Mouse (Mus musculus): ENCODE measurements around the gene Slc39a11. TPM values are rescaled to one million over a fixed set of nuclear protein-coding genes. Genes with fewer than 3 reads are reported as not detected.

Gene Slc39a11
- total and polyA plus RNA-seq, 3 experiments = 43.2 to 54.4 (median 51.0) TPM

DNA sequence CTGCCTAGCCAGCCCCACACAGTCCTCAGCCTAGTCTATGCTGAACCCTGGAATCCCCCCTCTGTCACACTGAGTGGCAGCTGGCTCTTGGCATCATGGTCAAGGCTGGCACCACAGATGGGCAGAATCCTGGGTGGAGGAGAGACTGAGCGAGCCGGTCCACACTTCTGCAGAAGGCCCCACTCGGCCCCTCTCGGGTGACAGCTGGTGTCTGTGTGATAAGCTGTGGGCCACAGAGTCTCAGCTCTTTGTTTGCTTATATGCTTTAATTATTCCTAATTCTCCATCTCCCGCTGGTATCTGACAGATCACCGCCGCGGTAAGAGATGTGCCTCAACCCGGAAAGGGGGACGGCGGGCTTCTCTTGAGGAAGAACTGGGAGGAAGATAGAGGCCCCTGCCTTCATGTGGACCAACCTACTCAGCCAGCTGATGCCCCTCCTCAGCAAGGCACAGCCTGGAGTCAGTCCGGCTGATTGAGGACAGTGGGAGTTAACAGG is 182.5 kb downstream of the Slc39a11 start:
- dilution Hi-C loops (cut with MboI; ENCODE audit: extremely low pct_ligation_motif_present, extremely low pct_unique_long_range_greater_than_20kb, low sequenced_read_pairs) (no loop called here), in situ Hi-C loops (cut with MboI; ENCODE audit: low pct_ligation_motif_present, low pct_unique_long_range_greater_than_20kb, low sequenced_read_pairs) (no loop called here)
- Histone ChIP-seq H3K4me1 (ENCODE audit: control insufficient read depth in 1 of 2, insufficient read depth in 2 of 2) (peaks cover 5 to 69% of the 10 kb centered on the region in 2 experiments; a peak in 3 of 4 replicates), H3K4me2 (ENCODE audit: insufficient read depth, low read depth, poor library complexity, severe bottlenecking) (no peak overlapping the region), H3K36me3 (replicated peaks in 1 of 2; ENCODE audit: control insufficient read depth in 1 of 2, insufficient read depth in 1 of 2, low read length in 1 of 2) (peaks cover 0 to 40% of the 10 kb centered on the region in 2 experiments), H3K4me3 (replicated peaks in 1 of 3; ENCODE audit: low read depth in 2 of 3, low read length in 2 of 3, poor library complexity in 1 of 3) (no peak overlapping the region), H3K79me2 (replicated peaks; ENCODE audit: control insufficient read depth, extremely low read depth, insufficient read depth, poor library complexity, severe bottlenecking) (no peaks in the 10 kb centered on the region), H3K27ac (ENCODE audit: insufficient read depth, low read depth) (no peak overlapping the region), H3K9ac (ENCODE audit: insufficient read depth, low read depth) (no peak overlapping the region), H3K9me3 (replicated peaks; ENCODE audit: low read length) (no peaks in the 10 kb centered on the region), H3K27me3 (replicated peaks) (no peaks in the 10 kb centered on the region)
- no peak for TF ChIP-seq JUND (conservative IDR thresholded peaks at IDR 0.05; ENCODE audit: low read depth, low read length)
- no peak for TF ChIP-seq SIN3A (IDR thresholded peaks at IDR 0.05; ENCODE audit: low read length)
- no peak for TF ChIP-seq JUN (IDR thresholded peaks at IDR 0.05; ENCODE audit: insufficient read depth, low read depth, low read length)
- TF ChIP-seq POLR2AphosphoS2 (IDR thresholded peaks at IDR 0.05; ENCODE audit: low read depth, low read length) = no peak
- no peak for TF ChIP-seq MAFK (IDR thresholded peaks at IDR 0.05; ENCODE audit: insufficient replicate concordance, low read length)
- TF ChIP-seq EP300 (IDR thresholded peaks at IDR 0.05; ENCODE audit: low read length) = 0 out of 2 replicates have a peak, but pooled peaks have one; percentile 27
- no peak for TF ChIP-seq NELFE (IDR thresholded peaks at IDR 0.05; ENCODE audit: low read depth, low read length)
- TF ChIP-seq ZKSCAN1 (IDR thresholded peaks at IDR 0.05; ENCODE audit: borderline replicate concordance, low read depth, low read length) = no peak
- no peak for TF ChIP-seq CHD2 (IDR thresholded peaks at IDR 0.05; ENCODE audit: low read length)
- TF ChIP-seq TCF12 (IDR thresholded peaks at IDR 0.05; ENCODE audit: low read depth, low read length) = peak; percentile 31; the same call in 1 of the 2 replicates
- TF ChIP-seq ETS1 (conservative IDR thresholded peaks at IDR 0.05; ENCODE audit: low read depth, low read length) = 0 out of 2 replicates have a peak, but pooled peaks have one; percentile 11
- TF ChIP-seq ZC3H11A (IDR thresholded peaks at IDR 0.05; ENCODE audit: low read depth, low read length) = no peak
- no peak for TF ChIP-seq RCOR1 (conservative IDR thresholded peaks at IDR 0.05; ENCODE audit: low read depth, low read length)
- TF ChIP-seq MAX (IDR thresholded peaks at IDR 0.05; ENCODE audit: low read length) = no peak
- no peak for TF ChIP-seq MEF2A (IDR thresholded peaks at IDR 0.05; ENCODE audit: borderline replicate concordance, low read depth, low read length)
- TF ChIP-seq RAD21 (IDR thresholded peaks at IDR 0.05; ENCODE audit: low read depth, low read length) = no peak
- TF ChIP-seq USF2 (conservative IDR thresholded peaks at IDR 0.05; ENCODE audit: low read depth, low read length) = no peak
- TF ChIP-seq ZMIZ1 (IDR thresholded peaks at IDR 0.05; ENCODE audit: low read depth, low read length) = no peak
- DNase-seq (ENCODE audit: extremely low read depth) = peak; percentile 42

- Histone ChIP-seq H3K4me3 (replicated peaks in 1 of 3; ENCODE audit: low read depth in 2 of 3, low read length in 2 of 3, poor library complexity in 1 of 3) (no peak overlapping the region), H3K27ac (ENCODE audit: insufficient read depth, low read depth) (no peak overlapping the region), H3K9ac (ENCODE audit: insufficient read depth, low read depth) (no peak overlapping the region), H3K4me1 (ENCODE audit: control insufficient read depth in 1 of 2, insufficient read depth in 2 of 2) (peaks cover 0 to 10% of the 10 kb centered on the region in 2 experiments; a peak in 2 of 4 replicates), H3K27me3 (replicated peaks) (no peaks in the 10 kb centered on the region), H3K36me3 (replicated peaks in 1 of 2; ENCODE audit: control insufficient read depth in 1 of 2, insufficient read depth in 1 of 2, low read length in 1 of 2) (peaks cover 0 to 69% of the 10 kb centered on the region in 2 experiments), H3K9me3 (replicated peaks; ENCODE audit: low read length) (peaks cover 12% of the 10 kb centered on the region), H3K79me2 (replicated peaks; ENCODE audit: control insufficient read depth, extremely low read depth, insufficient read depth, poor library complexity, severe bottlenecking) (no peaks in the 10 kb centered on the region), H3K4me2 (ENCODE audit: insufficient read depth, low read depth, poor library complexity, severe bottlenecking) (no peak overlapping the region)
- in situ Hi-C loops (cut with MboI; ENCODE audit: low pct_ligation_motif_present, low pct_unique_long_range_greater_than_20kb, low sequenced_read_pairs) = no loop called here
- no peak for DNase-seq (ENCODE audit: extremely low read depth)
- dilution Hi-C loops (cut with MboI; ENCODE audit: extremely low pct_ligation_motif_present, extremely low pct_unique_long_range_greater_than_20kb, low sequenced_read_pairs) = no loop called here
- TF ChIP-seq CHD2 (IDR thresholded peaks at IDR 0.05; ENCODE audit: low read length) (no peak), CHD1 (IDR thresholded peaks at IDR 0.05; ENCODE audit: low read depth, low read length) (no peak), MEF2A (IDR thresholded peaks at IDR 0.05; ENCODE audit: borderline replicate concordance, low read depth, low read length) (no peak), POLR2A (IDR thresholded peaks at IDR 0.05; ENCODE audit: low read depth, low read length) (no peak), POLR2AphosphoS2 (IDR thresholded peaks at IDR 0.05; ENCODE audit: low read depth, low read length) (no peak), SIN3A (IDR thresholded peaks at IDR 0.05; ENCODE audit: low read length) (no peak), UBTF (IDR thresholded peaks at IDR 0.05; ENCODE audit: low read depth, low read length) (no peak), ZMIZ1 (IDR thresholded peaks at IDR 0.05; ENCODE audit: low read depth, low read length) (no peak), RAD21 (IDR thresholded peaks at IDR 0.05; ENCODE audit: low read depth, low read length) (no peak), EP300 (IDR thresholded peaks at IDR 0.05; ENCODE audit: low read length) (no peak), JUN (IDR thresholded peaks at IDR 0.05; ENCODE audit: insufficient read depth, low read depth, low read length) (no peak), IRF4 (IDR thresholded peaks at IDR 0.05; ENCODE audit: low read depth, low read length) (no peak), MAZ (IDR thresholded peaks at IDR 0.05; ENCODE audit: low read depth, low read length) (no peak), KAT2A (IDR thresholded peaks at IDR 0.05; ENCODE audit: insufficient replicate concordance, low read length) (no peak), E2F4 (IDR thresholded peaks at IDR 0.05; ENCODE audit: insufficient replicate concordance, low read depth, low read length) (no peak), ZKSCAN1 (IDR thresholded peaks at IDR 0.05; ENCODE audit: borderline replicate concordance, low read depth, low read length) (no peak), HCFC1 (IDR thresholded peaks at IDR 0.05; ENCODE audit: low read depth, low read length) (no peak), USF2 (conservative IDR thresholded peaks at IDR 0.05; ENCODE audit: low read depth, low read length) (no peak), ELF1 (IDR thresholded peaks at IDR 0.05; ENCODE audit: low read depth, low read length) (no peak)
These were observed 189.8 kb downstream of the Slc39a11 start for GRCm38 (mm10) chr11:113460118-113460517.

Data from CH12.LX (cell line).